Mouse (Mus musculus): Measurements from ENCODE around the gene Klk11.
A peak's percentile ranks its signal among the peaks of the same experiment; 100 is the strongest.

The Klk11 gene

GRCm38 (mm10) chr7:43774364-43774763 lies at the start of gene Klk11:
Gene Klk11 (plus strand): TSS chr7:43774604.
- DNase-seq (ENCODE audit: low spot score) = no peak

- DNase-seq (ENCODE audit: low spot score) = no peak
Measured at GRCm38 (mm10) chr7:43747788-43748187, 26.6 kb upstream of the Klk11 start.

DNA sequence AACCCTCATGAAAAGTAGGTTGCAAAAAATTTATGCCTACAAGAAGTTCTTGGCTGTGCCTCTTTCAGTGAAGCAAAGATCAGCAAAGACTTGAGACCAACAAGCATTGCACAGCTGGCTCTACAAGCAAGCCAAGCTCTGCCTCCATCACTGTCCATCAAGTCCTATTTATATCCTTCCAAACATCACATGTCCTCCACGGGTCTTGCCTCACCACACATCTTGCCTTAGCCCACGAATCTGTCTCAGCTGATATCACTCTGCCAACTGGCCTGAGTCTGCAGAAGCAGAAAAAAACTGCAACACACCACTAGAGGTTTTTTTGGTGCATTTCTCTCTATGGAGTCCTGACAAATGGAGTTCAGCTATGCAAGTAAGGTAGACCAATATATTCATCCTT lies 21.6 kb upstream of the Klk11 start:
- DNase-seq (ENCODE audit: low spot score) = no peak

DNA sequence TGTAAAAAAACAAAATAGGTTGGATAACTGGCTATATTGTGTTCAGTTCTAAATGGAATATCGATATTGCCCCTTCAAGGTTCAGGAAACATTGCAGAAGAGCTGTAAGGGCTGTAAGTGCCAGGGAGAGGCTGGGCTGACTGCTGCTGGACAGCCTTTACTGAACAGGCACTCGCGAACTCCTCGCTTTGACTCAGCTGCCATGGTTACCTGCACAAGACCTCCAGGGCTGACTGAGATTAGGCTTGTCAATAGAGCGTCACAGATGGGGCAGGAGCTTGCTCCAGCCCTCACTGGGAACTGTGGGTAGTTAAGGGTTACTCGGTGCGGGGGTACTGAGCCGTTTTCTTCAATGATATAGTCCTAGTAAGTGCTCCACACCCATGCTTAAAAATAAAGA lies 7.9 kb upstream of the Klk11 start:
- no peak for DNase-seq (ENCODE audit: low spot score)

- no peak for DNase-seq (ENCODE audit: low spot score)
Measured at GRCm38 (mm10) chr7:43768597-43768996, 5.8 kb upstream of the Klk11 start, which contains the start of gene Klk12. Gene Klk12 (plus strand): TSS chr7:43768897.

GRCm38 (mm10) chr7:43769636-43770035 lies 4.8 kb upstream of the Klk11 start:
- no peak for DNase-seq (ENCODE audit: low spot score)

DNA sequence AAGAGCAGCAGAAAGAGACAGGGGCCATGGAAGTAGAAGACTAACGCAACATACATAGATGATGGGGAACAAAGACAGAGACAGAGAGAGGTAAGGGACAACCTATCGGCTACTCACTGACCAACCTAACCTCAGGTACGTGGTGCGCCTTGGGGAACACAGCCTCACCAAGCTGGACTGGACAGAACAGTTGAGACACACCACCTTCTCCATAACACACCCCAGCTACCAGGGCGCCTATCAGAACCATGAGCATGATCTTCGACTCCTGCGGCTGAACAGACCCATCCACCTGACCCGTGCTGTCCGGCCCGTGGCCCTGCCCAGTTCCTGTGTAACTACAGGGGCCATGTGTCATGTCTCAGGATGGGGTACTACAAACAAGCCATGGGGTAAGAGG lies 3.7 kb upstream of the Klk11 start:
- DNase-seq (ENCODE audit: low spot score) = no peak

- no peak for DNase-seq (ENCODE audit: low spot score)
Measured at GRCm38 (mm10) chr7:43771916-43772315, 2.5 kb upstream of the Klk11 start.

DNA sequence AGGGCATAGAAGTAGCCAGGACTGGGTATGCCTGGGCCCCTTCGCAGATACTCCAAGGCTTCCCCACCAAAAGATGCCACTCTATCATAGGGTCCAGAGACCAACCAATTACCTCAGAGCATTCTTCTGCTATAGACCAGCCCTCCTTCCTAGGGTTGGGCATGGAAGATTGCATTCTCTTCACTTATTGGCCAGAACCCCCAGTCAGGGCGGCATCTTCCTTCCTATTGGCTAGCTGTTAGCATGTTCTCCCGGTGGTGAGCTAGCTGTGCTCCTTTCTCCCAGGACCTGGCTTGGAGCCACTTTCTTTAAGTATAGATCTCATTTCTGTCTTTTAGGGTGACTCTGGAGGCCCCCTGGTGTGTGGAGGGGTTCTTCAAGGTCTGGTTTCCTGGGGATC lies 1.5 kb upstream of the Klk11 start:
- no peak for DNase-seq (ENCODE audit: low spot score)

GRCm38 (mm10) chr7:43774802-43775201 lies 398 bp downstream of the Klk11 start:
- DNase-seq (ENCODE audit: low spot score) = no peak

- DNase-seq (ENCODE audit: low spot score) = no peak
Measured at GRCm38 (mm10) chr7:43775311-43776057, 1.1 kb downstream of the Klk11 start.

DNA sequence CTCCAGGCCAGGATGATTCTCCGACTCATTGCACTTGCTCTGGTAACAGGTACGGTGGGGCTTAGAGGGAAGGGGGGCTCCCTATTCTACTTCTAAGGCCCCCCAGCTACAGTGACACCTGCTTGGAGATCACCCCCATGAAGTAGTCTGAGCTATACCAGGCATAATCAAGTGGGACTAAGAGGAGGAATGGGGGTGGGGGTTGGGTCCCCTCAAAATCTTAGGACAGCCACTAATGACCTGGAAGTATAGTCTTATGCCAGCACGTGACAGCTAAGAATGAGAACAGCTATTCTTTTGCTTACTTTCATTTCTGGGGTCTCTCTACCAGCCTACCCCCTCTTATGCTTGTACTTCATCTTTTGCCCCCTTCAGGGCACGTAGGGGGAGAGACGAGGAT lies 2.1 kb downstream of the Klk11 start:
- no peak for DNase-seq (ENCODE audit: low spot score)

DNA sequence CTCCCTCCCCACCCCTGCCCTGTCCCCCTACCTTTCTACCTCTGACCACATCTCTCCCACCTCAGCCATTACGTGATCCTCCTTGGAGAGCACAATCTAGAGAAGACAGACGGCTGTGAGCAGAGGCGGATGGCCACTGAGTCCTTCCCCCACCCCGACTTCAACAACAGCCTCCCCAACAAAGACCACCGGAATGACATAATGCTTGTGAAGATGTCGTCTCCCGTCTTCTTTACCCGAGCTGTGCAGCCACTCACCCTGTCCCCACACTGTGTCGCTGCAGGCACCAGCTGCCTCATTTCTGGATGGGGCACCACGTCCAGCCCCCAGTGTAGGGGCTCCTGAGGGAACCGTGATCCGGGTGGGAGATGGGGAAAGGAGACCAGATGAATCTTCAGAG lies 3.0 kb downstream of the Klk11 start:
- no peak for DNase-seq (ENCODE audit: low spot score)

DNA sequence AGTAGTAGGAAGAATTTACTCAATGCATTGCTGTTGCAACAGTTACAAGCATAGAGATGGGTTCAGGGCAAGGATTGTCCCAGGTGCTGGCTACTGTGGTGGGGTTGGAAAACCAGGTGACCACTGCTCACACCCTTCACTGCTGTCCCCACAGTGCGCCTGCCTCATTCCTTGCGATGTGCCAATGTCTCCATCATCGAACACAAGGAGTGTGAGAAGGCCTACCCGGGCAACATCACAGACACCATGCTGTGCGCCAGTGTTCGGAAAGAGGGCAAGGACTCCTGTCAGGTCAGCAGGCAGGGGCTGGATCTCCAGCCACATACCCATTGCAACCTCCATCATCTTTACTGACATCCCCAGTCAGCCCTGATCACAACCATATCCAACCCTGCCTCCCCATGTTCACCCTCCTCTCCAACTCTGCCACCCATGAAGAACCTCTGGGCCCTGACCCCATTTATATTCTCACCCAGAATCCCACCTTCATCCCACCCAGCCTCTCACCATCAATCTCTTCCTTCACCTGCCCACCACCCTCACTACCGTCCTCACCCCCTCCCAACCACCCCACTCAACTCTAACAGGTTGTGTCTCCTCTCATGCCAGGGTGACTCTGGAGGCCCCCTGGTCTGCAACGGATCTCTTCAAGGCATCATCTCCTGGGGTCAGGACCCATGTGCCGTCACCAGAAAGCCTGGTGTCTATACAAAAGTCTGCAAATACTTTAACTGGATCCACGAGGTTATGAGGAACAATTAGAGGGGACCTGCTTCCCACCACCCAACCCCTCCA lies 4.0 kb downstream of the Klk11 start:
- DNase-seq (ENCODE audit: low spot score) = no peak

- no peak for DNase-seq (ENCODE audit: low spot score)
Measured at GRCm38 (mm10) chr7:43780241-43780640, 5.8 kb downstream of the Klk11 start.

- DNase-seq (ENCODE audit: low spot score) = no peak
Measured at GRCm38 (mm10) chr7:43780746-43781145, 6.3 kb downstream of the Klk11 start, which contains the start of gene Klk10. Gene Klk10 (plus strand): TSS chr7:43781035.

DNA sequence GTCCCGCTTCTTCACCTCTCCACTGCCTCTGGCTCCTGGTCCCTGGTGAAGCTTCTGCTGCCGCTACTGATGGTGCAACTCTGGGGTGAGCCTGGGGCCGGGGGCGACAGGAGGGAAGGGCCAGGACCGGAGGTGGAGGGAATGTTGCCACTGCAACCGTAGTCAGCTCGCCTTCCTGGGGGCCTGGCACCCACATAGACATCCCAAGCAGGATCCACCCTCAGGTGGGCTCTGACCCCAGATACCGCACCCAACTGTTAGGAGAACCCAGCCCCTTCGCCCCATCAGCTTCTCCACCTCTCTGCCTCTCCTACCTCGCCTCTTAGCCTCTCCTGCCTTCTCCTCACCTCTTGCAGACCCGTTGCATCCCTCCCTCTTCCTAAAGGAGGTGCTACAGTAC lies 7.1 kb downstream of the Klk11 start:
- DNase-seq (ENCODE audit: low spot score) = no peak

GRCm38 (mm10) chr7:43782275-43783265 lies 8.2 kb downstream of the Klk11 start:
- peak; percentile 67 for DNase-seq (ENCODE audit: low spot score)

- DNase-seq (ENCODE audit: low spot score) = no peak
Measured at GRCm38 (mm10) chr7:43785286-43785685, 10.9 kb downstream of the Klk11 start.

GRCm38 (mm10) chr7:43788096-43788495 lies 13.7 kb downstream of the Klk11 start:
- DNase-seq (ENCODE audit: low spot score) = no peak

- no peak for DNase-seq (ENCODE audit: low spot score)
Measured at GRCm38 (mm10) chr7:43789295-43789694, 14.9 kb downstream of the Klk11 start.

DNA sequence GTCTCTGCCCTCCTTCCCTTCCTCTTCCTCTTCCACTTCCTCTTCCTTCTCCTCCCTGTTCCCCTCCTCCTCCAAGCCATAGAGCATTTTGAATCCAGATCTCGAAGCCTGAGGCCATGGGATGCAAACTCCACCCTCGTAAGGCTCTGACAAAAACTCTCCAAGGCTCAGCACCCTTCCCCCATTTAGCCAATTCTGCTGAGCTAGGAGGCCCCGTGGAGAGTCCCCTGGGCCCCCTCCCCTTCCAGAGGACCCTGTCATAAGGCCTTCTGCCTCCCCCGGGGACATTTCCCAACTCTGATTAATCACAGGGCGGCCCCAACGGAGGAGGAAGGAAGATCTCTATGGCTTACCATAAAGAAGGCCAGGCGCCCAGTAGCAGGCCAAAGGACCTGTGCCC lies 17.2 kb downstream of the Klk11 start, which contains the start of gene Klk9:
TSS of gene Klk9 (plus strand) at position 301 of the 400 bp plus-strand sequence.
- no peak for DNase-seq (ENCODE audit: low spot score)

Measured in ovary, postnatal 10 days (tissue).